Mouse (Mus musculus) brain, embryonic 14.5 days (tissue): Measurements from ENCODE around the gene Mrps15. TPM values are rescaled to one million over a fixed set of nuclear protein-coding genes. Genes with fewer than 3 reads are reported as not detected.
"Not testable (repeated sequence)": the region's sequence is repeated elsewhere in the genome, so short reads cannot be mapped to it uniquely, and the experiment has no call there.

ENCODE experiments used
- DNase-seq: peaks from one replicate; pipeline ENCODE4 v3.0.0-alpha.2; 2011; ENCODE audit warnings: low read depth
- CTCF ChIP-seq: fragments of 200-500 bp; IDR thresholded peaks from 2 replicates; pipeline ENCODE4 v1.5.1; 2012; ENCODE audit warnings: inconsistent platforms, mild to moderate bottlenecking, moderate library complexity, borderline replicate concordance; ENCODE audit not compliant: insufficient read depth, insufficient read length; ENCODE audit errors: extremely low read depth
- POLR2A ChIP-seq: fragments of 200-500 bp; IDR thresholded peaks from 2 replicates; pipeline ENCODE4 v1.6.1; 2012; ENCODE audit warnings: mild to moderate bottlenecking, inconsistent platforms, borderline replicate concordance; ENCODE audit not compliant: poor library complexity, insufficient read depth, insufficient read length, severe bottlenecking; ENCODE audit errors: extremely low read depth
- polyA plus RNA-seq: library from polyadenylated mRNA; depleted of rRNA; stranded (reverse); fragments of >200 nt; gene quantifications from 2 replicates; pipeline ENCODE4 v1.2.3, GENCODE M21; 2012

The Mrps15 gene
- polyA plus RNA-seq, 1 experiment = 70.9 TPM

DNA sequence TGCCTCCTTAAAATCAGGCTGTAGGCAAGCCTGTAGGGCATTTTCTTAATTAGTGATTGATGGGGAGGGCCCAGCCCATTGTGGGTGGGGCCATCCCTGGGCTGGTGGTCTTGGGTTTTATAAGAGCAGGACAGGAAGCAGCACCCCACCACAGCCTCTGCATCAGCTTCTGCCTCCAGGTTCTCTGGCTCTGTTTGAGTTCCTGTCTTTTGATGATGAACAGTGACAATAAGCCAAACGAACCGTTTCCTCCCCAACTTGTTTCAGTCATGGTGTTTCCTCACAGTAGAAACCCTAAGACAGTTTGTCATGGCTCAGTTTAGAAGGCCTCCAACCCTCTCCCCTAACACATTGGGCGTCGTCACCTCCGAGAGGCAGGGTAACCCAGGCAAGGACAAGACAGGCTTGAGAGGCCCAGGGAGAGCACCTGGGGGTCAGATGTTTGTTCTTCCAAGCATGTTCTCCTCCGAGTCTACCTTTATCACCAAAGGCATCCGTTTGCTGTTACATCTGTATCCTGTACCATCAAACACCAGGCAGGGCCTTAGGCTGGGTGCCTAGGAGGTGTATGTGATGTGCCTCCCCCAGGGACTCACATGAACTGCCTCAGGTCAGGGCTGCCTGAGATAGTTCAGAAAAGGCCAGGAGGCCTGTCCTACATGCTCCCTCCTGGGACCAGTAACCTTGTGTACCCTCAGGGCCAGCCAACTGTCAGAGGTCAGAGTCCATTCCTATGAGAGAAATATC is 43.5 kb downstream of the Mrps15 start:
- DNase-seq = no peak
- TF ChIP-seq POLR2A (no peak), CTCF (no peak)

DNA sequence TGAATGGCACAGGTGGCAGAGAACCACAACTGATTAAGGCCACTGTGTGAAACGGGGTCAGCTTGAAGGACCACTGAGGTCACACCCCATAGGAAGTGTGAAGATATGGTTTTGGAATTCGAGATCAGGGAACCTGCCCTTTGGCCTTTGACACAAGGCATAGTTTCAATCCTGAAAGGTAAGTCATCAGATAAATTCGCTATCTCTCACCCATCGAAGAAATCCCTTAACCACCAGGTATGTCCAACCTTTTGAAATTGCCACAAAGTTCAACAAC is 44.1 kb downstream of the Mrps15 start:
- no peak for TF ChIP-seq CTCF
- TF ChIP-seq POLR2A = no peak
- no peak for DNase-seq

DNA sequence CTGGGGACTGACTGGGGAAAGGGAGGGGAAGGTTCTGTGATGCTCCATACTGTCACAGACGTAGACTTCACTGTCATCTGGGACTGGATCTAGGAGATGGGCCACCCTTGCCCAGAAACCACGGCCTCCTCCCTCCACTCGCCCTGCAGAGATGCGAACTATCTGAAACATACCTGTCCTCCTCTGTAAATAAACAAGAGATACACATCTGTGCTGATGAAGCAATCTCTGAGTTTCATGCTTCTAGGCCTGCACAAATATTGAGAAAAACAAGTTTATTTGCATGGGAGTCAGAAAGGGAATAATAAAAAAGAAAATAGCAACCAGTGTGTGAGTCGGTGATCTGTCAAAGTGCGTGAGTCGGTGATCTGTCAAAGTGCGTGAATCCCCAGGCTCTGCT is 45.1 kb downstream of the Mrps15 start:
- no peak for TF ChIP-seq POLR2A
- TF ChIP-seq CTCF = no peak
- DNase-seq = no peak

DNA sequence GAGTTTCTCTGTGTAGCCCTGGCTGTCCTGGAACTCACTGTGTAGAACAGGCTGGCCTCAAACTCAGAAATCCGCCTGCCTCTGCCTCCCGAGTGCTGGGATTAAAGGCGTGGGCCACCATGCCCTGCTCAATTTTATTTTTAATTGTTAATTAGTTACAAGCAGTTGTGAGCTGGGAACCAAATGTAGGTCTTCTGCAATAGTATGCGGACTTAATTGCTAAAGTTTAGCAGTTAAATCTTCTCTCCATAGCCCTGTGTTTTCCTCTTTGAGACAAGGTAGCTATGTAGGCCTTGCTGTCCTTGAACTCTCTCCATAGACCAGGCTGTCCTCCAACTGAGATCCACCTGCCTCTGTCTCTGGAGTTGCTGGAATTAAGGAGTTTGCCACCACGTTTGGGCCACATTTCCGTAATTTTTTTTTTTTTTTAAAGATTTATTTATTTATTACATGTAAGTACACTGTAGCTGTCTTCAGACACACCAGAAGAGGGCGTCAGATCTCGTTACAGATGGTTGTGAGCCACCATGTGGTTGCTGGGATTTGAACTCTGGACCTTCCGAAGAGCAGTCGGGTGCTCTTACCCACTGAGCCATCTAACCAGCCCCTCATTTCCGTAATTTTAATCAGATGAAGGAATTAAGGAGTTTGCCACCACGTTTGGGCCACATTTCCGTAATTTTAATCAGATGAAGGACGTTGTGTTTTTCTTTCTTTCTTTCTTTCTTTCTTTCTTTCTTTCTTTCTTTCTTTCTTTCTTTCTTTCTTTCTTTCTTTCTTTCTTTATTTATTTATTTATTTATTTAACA is 49.1 kb downstream of the Mrps15 start:
- DNase-seq = not testable (repeated sequence)

DNA sequence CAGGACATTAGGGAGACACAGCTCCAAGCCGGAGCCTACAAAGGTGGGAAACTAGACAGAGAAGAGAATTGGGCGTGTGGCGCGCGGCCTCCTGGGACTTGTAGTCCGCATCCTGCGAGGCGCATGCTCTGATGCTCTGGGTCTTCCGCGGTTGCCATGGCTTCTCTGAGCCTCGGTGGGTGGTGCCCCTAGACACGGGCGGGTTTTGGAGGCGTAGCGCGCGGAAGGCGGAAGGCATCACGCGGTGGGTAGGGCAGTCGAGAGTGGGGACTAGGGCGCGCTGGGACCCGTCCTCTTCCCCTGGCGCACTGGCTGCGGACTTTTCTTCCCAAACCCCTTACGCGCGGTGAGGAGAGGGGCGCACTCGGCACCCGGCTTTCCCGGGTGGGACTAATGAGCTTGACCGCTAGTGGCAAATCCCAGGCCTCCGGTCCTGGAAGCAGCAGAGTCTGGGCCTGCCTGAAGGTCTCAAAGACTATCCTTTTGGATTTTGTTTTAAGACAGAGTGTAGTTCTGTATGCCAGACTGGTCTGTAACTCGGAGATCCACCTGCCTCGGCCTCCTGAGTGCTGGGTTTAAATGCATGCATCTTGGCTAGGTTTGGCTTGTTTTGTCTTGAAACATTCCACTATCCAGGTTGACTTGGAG is 49.9 kb downstream of the Mrps15 start, which contains the start of gene Lsm10:
TSS of gene Lsm10 (plus strand) at position 160 of the 648 bp plus-strand sequence.
- peak; percentile 99 for DNase-seq
- TF ChIP-seq CTCF = no peak
- peak; percentile 48; the same call in 1 of the 2 replicates for TF ChIP-seq POLR2A

GRCm38 (mm10) chr4:126097711-126098253 is 51.1 kb downstream of the Mrps15 start:
- no peak for DNase-seq
- TF ChIP-seq POLR2A = no peak
- no peak for TF ChIP-seq CTCF

GRCm38 (mm10) chr4:126099365-126099764 is 52.6 kb downstream of the Mrps15 start:
- no peak for TF ChIP-seq CTCF
- no peak for TF ChIP-seq POLR2A
- DNase-seq = no peak

- DNase-seq = no peak
- TF ChIP-seq CTCF (no peak), POLR2A (no peak)
Observed at GRCm38 (mm10) chr4:126100764-126101163, 54.0 kb downstream of the Mrps15 start.

GRCm38 (mm10) chr4:126102061-126102841 is 55.5 kb downstream of the Mrps15 start:
- no peak for TF ChIP-seq POLR2A
- no peak for TF ChIP-seq CTCF
- DNase-seq = peak; percentile 83

- peak; percentile 89 for DNase-seq
- TF ChIP-seq POLR2A (no peak), CTCF (no peak)
Observed at GRCm38 (mm10) chr4:126103057-126103581, 56.4 kb downstream of the Mrps15 start.

DNA sequence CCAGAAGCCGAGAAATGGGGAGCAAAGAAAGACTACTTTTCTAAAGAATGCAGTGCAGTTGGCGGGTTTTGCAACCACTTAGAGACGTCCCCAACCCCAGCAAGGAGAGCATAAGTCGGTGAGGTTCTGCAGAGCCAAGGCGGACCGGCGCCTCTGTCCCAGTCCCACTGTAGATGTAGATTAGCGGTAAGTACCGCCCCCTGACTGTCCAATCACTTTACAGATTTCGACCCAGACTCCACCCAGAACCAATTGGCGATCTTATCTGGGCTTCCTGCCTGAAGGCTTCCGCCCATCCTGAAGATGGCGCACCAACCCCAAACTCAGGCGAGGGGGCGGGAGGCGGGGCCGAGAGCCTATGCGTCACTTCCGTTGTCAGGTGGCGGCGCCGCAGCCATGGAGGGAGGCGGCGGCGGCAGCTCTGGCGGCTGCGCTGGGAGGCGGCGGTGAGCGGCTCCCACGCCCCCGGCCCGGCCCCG is 56.9 kb downstream of the Mrps15 start, which contains the start of gene Stk40:
TSS of gene Stk40 (plus strand) at position 368 of the 479 bp plus-strand sequence.
- peak; percentile 94 for TF ChIP-seq POLR2A
- peak; percentile 63 for TF ChIP-seq CTCF
- peak; percentile 99 for DNase-seq
